Mouse (Mus musculus) kidney, adult 8-10 months (tissue): ENCODE results near the gene Gm48551.

Source experiments
- DNase-seq, 2 experiments: peaks; one replicate each; pipeline ENCODE4 v3.0.0; 2022

The Gm48551 gene

GRCm38 (mm10) chr10:81431526-81432168, 47.4 kb downstream of the Gm48551 start:
- peak; percentile 90 to 95 for DNase-seq

GRCm38 (mm10) chr10:81432169-81432867, 48.1 kb downstream of the Gm48551 start:
- peak in 1 of 2 experiments; percentile 54 for DNase-seq

GRCm38 (mm10) chr10:81432868-81433262, 48.6 kb downstream of the Gm48551 start:
- DNase-seq: peak; percentile 96 to 98

GRCm38 (mm10) chr10:81433541-81434289, 49.4 kb downstream of the Gm48551 start:
- DNase-seq: peak in 1 of 2 experiments; percentile 44

GRCm38 (mm10) chr10:81434361-81435263, 50.3 kb downstream of the Gm48551 start:
- DNase-seq: no peak

GRCm38 (mm10) chr10:81435436-81435835, 51.2 kb downstream of the Gm48551 start:
- peak; percentile 93 for DNase-seq

- DNase-seq: no peak
These were observed 56.8 kb downstream of the Gm48551 start for GRCm38 (mm10) chr10:81441019-81441418.
